Mouse (Mus musculus) neutrophil, adult 5-6 weeks (primary cell): ENCODE results near the gene Nfkb2. TPM values are rescaled to one million over a fixed set of nuclear protein-coding genes. Genes with fewer than 3 reads are reported as not detected.

Experiments
- ATAC-seq: fragments of 151-379, 151-347 bp; 2 replicates; pipeline ENCODE4 v1.8.0; 2017; ENCODE audit warnings: mild to moderate bottlenecking, moderate TSS enrichment; ENCODE audit not compliant: insufficient number of reproducible peaks, poor library complexity, low FRiP score, severe bottlenecking; ENCODE audit errors: extremely low read depth
- total RNA-seq: library from RNA; stranded (forward); fragments of 200-1000 nt; gene quantifications from 2 replicates; pipeline ENCODE4 v1.2.3, GENCODE M21; 2017

The Nfkb2 gene
- 84.7 and 87.8 TPM in 2 replicates for total RNA-seq

GRCm38 (mm10) chr19:46304216-46304841 lies at the start of gene Nfkb2:
Gene Nfkb2, plus strand, starts transcription at chr19:46304320.
- ATAC-seq = peak; percentile 68

DNA sequence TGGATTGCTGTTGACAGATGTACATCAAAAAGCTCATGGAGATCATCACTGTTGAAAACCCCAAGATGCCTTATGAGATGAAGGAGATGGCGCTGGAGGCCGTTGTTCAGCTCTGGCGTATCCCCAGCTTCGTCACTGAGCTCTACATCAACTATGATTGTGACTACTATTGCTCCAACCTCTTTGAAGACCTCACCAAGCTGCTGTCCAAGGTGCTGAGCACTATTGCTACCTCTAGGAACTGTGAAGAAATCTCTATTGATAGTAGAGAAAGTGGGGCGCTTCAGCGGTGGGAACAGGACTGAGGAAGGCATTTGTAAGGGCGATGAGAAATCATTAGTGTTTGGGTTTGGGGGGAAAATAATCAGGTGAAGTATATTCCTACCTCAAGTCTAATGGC lies 39.4 kb upstream of the Nfkb2 start:
- ATAC-seq = no peak

DNA sequence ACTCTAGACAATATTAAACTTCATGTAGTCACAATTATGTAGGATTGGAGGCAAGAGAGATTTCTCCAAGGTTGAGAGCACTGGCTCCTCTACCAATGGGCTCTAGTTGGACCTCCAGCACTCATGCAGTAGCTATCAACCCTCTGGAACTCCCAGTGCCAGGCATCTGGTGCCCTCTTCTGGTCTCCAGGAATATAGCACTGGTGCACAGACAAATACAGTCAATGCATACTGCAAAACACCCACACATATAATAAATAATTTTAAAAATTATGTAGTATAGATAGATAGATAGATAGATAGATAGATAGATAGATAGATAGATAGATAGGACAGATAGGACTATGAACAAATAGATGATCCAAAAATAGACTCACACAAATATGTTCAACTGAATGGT lies 28.8 kb upstream of the Nfkb2 start:
- no peak for ATAC-seq

DNA sequence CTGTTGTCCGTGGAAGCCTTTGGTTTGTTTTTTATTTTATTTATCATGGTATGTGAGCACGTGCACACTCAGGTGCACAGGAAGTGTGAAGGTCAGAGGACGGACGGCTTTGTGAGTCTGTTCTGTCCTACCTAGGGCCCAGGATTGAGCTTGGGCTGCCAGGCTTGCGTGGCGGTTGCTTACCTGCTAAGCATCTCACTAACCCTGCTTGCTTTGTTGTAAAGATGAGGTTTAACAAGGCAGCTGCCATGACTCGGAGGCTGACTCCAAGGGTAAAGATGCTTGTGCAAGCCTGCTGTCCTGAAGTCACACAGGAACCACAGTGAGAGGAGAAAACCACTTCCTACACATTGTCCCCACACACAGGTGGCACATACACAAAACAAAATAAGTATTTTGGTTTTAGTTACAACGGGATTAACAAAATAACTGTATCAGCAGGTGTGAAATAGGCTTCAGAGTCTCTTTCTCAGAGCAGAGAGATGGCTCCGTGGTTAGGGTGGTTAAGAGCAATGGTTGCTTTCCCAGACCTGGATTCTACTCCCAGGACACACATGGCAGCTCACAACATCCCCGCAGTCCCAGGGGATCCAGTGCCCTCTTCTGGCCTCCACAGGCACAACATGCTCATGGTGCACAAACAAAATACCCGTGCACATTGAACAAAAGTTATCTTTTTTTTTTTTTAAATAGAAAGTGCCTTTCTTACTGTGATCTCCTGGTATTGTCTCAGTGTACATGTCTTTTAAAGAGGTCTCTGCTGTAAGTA lies 21.9 kb upstream of the Nfkb2 start:
- no peak for ATAC-seq

DNA sequence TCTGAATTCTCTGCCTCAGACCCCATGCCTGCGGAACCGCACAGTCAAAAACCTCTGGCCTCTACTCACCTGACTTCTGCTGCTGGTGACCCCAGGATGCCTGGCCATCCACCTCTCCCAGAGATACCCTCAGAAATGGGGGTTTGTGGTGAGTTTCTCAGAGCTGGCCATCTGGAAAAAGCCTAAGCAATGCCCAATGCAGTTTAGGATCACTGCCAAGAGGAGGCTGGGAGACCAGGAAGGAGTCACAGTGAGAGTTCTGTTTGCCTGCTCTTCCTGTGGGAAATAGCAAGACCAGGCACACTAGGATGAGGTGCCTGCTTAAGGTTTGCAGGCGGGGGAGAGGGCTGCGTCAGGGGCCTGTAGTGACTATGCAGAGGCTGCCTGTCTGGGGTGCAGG lies 19.4 kb upstream of the Nfkb2 start:
- no peak for ATAC-seq

- ATAC-seq = no peak
Observed at GRCm38 (mm10) chr19:46285631-46286030, 18.5 kb upstream of the Nfkb2 start.

GRCm38 (mm10) chr19:46286047-46286446 lies 18.1 kb upstream of the Nfkb2 start:
- no peak for ATAC-seq

GRCm38 (mm10) chr19:46286926-46287325 lies 17.2 kb upstream of the Nfkb2 start:
- no peak for ATAC-seq

GRCm38 (mm10) chr19:46287566-46287965 lies 16.6 kb upstream of the Nfkb2 start:
- no peak for ATAC-seq

- ATAC-seq = no peak
Observed at GRCm38 (mm10) chr19:46290535-46291105, 13.5 kb upstream of the Nfkb2 start.

- ATAC-seq = no peak
Observed at GRCm38 (mm10) chr19:46296938-46297337, 7.2 kb upstream of the Nfkb2 start.

GRCm38 (mm10) chr19:46300294-46301045 lies 3.6 kb upstream of the Nfkb2 start:
- ATAC-seq = no peak

- no peak for ATAC-seq
Observed at GRCm38 (mm10) chr19:46302551-46302950, 1.6 kb upstream of the Nfkb2 start.

DNA sequence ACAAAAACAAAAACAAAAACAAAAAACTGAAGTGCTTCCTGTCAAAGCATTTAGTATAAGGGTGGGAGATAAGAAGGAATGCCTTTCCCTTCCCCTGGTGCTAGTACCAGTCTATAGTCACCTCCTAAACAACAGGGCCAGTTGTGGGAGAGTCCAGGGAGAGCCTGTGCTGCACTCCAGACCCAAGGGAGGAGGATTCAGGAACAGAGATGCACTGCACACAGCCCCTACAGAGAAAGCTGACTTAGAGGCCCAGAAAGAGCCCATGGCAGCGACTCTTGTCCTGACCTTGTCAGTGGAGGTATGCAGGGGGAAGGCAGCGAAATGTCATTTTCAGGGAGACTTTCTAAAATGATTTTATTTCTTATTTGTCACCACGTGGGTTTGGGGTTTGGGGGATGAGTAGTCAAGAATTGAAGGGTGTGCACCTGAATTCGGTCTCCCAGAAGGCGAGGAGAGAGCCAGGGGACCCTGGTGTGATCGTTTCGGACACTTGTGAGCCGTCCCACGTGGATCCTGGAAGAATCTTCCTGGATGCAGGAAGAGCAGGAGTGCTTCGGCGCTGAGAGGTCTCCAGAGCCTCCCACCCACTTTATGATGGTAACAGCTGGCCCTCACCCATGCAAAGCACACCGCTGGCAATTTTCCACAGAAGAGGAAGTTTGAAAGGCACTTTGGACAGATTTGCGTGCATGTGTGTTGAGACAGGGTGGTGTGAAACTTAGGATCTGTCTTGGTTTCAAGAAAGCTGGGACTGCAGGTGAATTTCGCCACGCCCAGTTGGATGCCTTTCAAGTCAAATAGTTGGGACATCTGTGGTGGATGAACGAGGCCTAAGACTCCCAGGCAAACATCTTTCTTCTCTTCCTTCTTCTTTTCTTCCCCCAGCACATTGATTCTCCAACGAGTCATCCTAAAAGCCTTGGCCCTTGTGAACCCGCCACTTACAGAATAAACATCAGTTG lies 587 bp upstream of the Nfkb2 start:
- ATAC-seq = no peak

DNA sequence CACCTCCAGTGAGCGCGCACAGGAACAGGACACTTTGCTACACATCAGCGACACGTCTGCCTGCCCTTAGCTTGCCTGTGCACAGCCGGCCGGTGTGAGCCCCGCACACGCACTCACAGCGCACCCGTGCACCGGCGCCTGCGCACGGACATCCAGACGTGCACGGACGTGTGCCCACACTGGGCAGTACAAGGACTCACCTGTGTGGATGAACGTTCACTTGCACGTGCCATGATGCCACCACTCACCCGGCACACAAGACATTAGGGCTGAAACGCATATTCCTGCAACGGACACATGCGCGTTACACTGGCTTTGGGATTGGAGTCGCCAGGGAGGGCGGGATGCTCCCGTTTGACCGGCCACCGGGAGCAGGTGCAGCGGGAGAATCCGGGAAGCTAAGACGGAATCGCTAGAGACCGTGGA lies 801 bp downstream of the Nfkb2 start:
- ATAC-seq = no peak

GRCm38 (mm10) chr19:46305432-46306267 lies 1.5 kb downstream of the Nfkb2 start:
- ATAC-seq = peak; percentile 42

DNA sequence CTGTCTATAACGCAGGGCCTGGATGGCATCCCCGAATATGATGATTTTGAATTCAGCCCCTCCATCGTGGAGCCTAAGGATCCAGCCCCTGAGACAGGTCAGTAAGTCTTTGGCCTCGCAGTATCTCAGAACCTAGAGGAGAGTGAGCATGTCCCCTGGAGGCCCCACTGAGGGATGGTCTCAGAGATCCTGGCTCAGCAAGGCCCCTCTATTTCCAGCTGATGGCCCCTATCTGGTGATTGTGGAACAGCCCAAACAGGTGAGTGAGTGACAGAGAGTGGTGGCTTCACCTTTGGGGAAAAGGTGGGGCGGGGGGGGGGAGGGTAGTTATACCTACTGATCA lies 2.1 kb downstream of the Nfkb2 start:
- ATAC-seq = no peak

- ATAC-seq = no peak
Observed at GRCm38 (mm10) chr19:46306751-46307289, 2.7 kb downstream of the Nfkb2 start.
